Mouse (Mus musculus) urinary bladder, adult 18-20 months (tissue): Measurements from ENCODE around the gene Dvl3.

ENCODE experiments used
- DNase-seq, 2 experiments: peaks; one replicate each; pipeline ENCODE4 v3.0.0; 2022; ENCODE audit warnings: low spot score in 2 of 2, mixed read lengths in 2 of 2

Gene Dvl3

DNA sequence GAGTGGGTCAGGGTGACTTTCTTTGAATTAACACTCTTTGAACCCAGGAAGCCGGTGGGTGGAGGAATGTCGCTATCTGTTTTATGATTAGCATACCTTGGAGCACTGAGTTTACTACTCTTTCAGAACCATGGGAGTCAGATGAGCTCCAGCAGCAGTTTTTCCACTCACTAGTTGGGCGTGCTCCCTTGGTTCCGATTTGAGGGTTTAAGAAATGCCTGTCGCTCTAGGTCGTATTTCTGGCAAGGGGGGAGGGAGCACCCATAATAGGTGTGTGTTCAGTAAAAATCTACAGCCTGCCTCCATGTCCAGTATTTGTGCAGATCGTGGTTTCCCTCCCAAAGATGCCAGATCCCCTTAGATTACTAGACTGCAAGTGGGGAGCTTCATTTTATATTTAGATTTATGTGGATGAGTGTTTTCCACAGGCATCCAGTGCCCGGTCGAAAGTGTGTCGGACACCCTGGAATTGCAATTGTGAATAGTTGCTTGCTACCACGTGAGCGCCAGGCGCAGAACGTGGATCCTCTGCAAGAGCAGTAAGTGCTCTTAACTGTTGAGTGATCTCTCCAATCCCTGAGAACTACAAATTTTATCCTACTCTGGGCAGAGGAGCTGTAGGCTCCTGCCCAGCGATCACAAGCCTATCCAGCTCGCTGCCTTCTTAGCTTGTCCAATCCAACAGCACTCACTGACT lies 18.7 kb upstream of the Dvl3 start:
- DNase-seq = no peak

DNA sequence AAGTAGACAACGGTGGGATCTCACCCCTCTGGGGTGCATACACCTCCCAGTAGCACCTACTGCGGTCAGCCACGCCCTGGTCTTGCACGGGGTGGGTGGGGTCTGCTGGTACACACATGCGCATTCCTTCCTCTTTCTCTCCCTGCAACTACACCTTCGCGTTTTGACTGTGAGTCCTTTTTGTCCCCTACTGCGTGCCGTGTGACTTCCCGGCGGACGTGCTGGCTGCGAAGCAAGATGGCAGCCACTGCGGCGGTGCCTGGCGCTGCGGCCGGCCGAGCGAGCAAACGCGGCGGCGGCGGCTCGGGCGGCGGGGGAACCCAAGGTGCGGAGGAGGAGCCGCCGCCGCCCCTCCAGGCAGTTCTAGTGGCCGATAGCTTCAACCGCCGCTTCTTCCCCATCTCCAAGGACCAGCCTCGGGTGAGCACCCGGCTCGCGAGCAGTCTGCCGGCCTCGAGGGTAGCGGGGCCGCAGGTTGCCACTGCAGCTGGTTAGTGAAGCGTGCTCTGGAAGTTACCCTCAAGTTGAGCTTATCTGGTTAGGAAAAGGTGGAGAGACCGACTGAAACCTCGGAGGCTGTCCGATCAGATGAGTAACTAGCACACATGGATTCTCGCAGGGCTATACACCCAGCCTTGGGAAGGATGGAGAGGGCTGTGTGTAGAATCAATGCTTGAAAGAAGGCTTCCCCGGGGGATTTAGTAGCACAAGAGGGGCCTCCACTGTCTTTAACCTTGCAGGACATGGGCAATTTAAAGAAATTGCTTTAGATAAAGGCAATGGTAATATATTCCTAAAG lies 17.9 kb upstream of the Dvl3 start, which contains the start of gene Eif2b5:
Gene Eif2b5 (plus strand): TSS at position 141 of the 799 bp plus-strand sequence.
- DNase-seq = peak; percentile 92 to 96

DNA sequence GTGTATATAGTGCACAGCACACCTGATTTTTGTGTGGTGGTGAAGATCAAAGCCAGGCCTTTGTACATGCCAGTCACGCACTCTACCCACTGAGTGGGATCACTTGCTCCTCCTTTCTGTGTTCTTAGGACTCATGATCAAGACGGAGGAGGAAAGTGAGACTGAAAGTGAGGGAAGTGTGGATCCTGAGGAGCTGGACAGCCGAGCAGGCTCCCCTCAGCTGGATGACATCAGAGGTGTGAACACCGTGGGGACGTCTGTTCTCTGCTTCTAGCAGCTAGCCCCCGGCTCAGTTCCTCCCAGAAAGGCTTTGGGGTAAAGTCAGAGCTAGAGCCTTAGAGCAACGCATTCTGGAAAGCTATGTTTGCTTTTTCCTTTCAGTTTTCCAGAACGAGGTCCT lies 10.8 kb upstream of the Dvl3 start:
- no peak for DNase-seq

DNA sequence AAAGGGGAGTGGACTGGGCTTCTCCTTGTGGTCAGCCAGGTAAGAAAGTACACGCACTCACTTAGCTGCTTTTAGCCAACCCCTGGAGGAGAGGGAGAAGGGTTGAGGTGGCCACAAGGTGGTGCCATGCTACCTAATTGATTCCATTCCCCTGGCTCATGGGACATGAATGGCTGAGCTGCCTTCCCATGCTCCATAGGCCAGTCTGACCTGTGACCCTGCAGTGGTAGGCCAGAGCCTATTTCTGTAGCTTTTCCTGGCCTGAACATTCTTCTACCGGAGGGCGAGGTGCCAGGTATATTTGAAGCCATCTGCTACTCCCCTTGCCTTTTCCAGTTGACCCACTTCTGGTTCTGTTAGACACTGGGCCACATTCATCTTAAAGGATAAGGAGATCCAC lies 7.4 kb upstream of the Dvl3 start:
- DNase-seq = no peak

DNA sequence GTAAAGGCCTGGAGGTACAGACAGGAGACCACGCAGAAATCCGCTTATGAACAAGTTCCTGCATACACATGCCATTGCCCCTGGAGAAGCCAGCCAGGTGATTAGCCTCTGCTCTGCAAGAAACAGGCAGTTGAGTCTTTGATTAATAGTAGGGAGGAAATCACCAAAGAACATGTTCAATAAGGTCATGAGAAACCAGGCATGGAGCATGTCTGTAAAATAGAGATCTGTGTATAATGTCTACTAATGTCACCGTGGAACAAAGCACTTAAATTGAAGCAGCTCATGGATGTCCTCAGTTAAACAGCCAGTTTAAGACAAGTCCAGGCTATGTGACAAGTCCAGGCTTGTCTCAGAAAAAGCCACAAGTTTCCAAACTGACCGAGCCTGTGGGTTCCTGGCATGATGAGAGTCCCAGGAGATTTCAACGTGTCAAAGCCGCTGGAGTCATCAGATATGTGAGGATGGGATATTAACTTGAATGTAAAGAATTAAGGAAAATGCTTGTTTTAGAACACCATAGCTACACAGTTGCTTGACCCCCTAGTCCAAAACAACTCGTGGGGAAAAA lies 5.4 kb upstream of the Dvl3 start:
- no peak for DNase-seq

DNA sequence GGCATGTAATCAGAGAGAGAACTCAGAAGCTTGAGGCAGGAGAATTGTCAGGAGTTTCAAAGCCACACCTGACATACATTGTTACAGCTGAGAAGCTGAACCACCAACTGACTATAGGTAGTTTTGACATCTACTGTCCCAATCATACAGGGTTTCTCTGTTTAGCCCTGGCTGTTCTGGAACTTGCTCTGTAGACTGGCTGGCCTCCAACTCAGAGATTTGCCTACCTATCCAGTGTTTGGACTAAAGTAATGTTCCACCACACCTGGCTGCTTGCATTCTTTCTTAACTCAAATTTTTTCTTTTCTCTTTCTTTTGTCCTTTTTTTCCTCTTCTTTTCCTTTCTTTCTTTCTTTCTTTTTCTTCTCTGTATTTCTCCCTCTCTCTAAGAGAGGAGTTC lies 750 bp upstream of the Dvl3 start:
- no peak for DNase-seq

DNA sequence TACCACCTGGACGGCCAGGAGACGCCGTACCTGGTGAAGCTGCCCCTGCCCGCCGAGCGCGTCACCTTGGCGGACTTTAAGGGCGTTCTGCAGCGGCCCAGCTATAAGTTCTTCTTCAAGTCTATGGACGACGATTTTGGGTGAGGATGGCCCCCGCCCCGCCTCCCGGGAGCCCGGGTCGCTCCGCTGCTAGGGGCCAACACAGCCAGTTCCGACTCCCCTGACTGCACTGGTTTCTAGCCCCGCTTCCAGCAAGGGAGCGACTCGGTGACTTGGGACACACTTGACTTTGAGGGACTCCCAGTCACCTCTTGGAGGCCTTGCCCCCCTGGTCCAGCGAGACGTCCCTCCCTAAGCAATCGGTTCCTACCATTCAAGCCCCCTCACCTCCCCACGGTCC lies 434 bp downstream of the Dvl3 start:
- peak in 1 of 2 experiments; percentile 48 for DNase-seq

DNA sequence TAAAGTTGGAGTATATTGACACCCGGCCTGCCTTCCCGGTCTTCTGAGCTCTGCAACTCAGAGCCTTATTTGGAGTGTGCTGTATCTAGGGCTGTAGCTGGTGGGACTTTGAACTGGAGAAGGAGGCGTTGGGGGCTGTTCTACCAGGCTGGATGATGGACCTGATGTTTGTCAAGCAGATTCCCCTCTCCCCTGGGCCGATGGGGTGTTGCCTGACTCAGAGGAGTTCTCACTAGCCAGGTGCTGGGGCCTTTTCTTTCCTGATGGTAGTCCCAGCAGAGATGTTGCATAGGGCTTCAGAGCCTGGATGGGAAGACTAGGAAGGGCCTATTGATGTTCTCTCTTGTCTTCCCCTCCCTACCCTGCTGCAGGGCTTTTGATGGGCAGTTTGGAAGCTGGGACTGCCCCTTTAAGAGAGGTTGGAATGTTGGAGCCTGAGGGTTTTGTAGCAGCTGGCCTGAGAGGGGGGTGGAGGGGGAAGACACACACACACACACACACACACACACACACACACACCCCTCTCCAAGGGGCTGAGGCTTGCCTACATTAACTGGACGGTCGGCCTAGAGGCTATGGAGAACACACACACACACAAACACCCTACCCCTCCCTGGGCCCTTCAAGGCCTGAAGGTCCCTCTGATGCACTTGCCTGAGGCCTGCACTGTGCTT lies 1.1 kb downstream of the Dvl3 start:
- no peak for DNase-seq

DNA sequence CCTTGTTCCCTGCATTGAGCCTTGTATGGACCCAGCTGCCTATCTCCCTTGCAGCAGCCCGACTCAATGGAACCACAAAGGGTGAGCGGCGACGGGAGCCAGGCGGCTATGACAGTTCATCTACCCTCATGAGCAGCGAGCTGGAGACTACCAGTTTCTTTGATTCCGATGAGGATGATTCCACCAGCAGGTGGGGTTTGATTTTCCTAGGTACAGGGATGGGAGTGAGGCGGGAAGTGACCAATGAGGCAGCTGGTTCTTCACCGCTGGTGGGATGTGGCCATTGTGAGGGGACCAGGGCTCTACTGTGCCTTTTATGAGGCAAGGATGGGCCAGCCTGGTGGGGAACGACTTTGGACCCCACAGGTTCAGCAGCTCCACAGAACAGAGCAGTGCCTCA lies 7.1 kb downstream of the Dvl3 start:
- DNase-seq = no peak

DNA sequence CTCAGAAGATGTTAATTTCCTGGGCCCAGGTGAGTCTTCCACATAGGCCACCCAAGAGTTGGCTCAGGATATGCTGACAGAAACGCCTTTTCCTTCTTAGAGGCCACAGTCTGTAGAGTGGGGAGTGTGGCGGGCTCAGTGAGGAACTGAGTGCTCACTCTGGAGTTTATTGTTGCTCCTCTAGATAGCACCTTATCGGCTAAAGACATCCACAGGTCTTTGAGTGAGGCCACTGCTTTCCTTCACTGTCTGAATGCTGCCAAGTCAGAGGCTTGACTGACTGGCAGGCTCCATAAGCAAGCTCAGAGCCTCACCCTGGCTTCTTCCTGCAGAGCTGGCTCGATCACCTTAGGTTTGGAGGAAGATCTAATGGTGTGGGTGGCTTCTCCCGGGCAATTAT lies 12.0 kb downstream of the Dvl3 start:
- no peak for DNase-seq

DNA sequence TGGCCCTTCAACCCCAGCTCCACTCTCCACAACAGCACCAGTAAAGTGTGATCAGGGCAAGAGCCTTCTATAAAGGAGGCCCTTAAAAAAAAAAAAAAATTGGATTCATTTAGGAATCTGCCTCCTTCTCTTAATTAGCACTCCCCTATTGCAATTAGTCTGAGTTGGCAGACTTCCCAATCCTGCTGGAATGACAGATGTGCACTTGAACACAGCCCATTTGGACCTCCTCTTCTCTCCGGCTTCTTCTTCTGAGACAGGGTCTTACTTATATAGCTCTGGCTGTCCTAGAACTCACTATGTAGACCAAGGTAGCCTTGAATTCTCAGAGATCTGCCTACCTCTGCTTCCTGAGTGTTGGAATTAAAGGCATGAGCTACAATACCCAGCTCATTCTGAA lies 12.6 kb downstream of the Dvl3 start:
- DNase-seq = no peak

DNA sequence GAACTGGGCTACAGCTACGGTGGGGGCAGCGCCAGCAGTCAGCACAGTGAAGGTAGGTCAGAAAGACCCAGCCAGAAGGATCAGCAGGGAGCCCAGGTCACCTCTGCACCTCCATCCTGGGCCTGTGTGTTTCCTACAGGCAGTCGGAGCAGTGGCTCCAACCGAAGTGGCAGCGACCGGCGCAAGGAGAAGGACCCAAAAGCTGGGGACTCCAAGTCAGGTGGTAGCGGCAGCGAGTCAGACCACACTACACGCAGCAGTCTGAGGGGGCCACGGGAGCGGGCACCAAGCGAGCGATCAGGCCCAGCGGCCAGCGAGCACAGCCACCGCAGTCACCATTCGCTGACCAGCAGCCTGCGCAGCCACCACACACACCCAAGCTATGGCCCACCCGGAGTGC lies 14.2 kb downstream of the Dvl3 start:
- no peak for DNase-seq

DNA sequence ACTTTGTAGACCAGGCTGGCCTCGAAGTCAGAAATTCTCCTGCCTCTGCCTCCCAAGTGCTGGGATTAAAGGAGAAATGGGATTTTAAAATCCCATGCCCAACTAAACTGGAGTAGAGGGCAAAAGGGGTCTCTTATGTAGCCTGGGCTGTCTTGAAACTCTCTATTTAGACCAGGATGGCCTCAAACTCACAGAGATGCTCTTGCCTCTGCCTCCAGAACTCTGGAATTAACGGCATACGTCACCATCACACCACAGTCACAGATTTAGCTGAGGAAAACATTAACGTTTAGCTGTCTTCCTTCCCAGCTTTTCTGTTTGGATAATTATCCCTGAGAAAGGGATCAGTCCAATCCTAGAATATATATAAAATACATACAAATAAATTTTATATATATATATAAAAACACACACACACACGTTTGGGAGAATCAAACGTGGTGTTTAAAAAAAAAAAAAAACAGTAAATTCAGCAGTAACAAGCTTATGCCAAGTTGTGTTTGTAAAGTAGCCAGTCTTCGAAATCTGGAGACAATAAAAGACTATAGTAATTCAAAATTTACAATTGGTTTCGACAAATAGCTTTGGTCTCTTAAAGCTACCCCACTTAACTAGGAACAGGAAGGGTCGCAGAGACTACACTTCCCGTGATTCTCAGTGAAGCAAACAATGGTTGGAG lies 18.0 kb downstream of the Dvl3 start:
- DNase-seq = no peak

DNA sequence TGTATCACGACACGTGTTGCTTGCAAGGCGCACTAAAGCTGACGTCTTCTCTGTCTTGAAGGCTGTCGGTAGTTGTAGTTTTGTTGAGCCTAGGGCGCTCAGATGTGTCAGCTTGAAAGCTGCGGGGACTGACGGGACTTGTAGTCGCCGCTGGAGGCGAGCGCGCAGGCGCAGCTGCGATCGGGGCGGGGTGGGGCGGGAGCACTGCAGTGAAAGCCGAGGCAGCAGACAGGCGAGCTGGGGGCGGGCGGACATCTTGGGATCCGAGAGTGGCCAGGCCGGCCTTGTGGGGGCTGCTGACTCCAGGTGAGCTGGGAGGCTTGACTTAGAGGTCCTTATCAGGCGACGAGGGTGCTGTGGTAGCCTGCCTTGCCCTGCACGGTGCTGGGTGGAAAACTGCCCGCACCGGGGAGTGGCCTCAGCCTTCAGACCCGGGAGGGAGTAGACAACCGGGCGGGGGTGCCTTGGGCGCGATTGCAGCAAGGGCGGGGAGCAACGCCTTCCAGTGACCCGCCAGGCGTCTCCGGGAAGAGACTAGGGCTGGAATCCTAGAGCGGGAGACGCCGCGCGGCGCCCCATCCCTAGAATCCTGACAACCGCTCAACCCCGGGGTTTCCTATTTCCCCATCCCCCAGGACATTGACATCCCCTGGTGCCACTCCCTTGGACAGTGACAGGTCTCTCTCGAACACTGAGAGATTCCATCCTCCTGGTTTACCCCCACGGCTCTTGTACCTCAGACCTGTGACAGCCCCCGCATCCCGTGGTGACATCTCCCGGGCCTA lies 18.7 kb downstream of the Dvl3 start, which contains the start of gene Ap2m1:
Gene Ap2m1 (plus strand): TSS at position 183 of the 785 bp plus-strand sequence.
- DNase-seq = peak; percentile 92

DNA sequence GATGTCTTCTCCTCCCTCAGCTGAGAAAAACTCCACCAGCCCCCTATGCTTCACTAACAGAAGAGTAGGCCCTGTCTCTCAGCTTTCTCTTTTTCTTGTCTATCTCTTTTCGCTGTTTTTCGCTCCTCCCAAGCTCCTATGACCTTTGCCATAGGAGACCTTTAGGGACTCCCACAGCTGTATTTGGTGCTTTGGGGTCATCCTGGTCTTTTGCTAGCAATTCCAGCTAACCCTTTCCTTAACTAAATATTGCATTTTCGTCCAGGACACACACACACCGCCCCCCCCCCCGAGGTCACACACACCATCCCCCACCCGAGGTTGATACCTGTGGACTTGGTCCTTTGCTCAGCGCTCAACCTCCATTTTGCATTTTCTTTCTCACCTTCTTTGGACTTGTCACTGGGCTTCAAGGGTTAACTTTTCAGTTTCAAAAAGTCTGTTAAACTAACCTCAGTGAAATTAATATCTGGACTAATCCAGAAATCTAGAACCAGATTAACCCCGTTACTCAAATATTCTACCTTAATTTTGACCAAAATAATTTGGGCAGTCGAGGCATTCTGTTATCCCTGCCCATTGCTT lies 19.4 kb downstream of the Dvl3 start:
- DNase-seq = no peak

DNA sequence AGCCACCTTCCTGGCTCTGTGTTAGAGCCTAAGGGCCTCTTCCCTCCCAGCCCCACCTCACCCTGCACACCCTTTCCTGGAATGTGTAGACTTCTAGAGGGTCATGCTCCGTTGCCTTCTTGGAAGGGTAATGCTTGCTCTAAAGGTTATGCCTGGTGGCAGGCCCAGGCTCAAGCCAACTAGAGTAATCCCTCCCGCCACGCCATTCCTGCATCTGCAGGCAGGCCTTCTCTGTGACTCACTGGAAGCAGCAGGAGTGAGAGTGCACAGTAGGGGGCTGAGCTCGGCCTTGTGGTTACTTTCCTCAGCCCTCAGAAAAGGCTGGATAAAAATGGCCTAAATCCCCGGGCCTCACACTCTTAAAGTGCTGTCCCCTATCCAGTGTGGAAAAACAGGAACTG lies 20.3 kb downstream of the Dvl3 start:
- no peak for DNase-seq

DNA sequence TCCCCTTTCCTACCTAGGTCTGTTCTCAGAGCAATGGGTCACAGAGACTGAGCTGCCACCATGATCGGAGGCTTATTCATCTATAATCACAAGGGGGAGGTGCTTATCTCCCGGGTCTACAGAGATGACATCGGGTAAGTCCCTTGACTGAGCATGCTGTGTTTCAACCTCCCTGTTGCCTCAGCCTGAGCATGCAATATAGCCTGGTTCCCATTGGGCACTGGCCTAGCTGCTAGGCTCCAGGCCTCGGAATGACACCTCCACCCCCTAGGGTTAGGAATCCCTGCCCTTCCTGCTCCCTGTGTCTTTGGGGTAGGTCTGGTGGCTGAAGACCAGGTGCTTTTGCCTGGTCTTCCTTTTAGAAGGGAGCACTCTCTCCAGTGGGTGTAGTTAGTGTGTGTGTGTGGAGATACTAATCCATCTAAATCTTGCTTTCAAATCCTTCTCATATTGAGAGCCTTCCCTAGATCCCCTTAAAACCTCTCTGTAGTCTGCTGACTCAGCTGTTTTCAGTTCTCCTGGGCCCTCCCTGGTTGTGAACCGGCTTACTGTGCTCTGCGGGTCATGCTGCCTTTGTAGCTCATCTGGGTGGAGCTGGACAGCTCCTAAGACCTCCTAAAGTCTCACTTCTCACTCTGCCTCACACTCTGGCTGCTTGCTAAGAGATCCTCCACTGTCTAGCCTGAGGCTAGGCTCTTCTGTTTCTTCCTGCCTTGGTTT lies 21.0 kb downstream of the Dvl3 start:
- no peak for DNase-seq

DNA sequence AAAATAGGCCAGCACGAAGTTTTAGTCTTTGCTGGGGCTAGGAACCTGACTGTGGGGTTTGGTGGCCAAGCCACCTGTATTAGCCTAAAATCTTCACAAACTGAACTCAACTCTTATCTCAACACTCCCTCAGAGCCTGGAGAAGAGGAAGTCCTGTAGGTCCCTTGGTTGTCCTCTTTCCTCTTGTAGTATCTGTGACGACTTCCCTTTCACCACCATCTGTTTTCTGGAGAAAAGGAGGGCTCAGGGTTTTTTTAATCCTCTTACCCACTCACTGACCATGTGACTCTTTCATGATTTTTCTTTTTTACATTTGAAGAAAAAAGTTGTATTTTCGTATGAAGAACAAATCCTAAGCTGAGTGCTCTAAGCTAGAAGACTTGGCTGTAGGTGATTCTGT lies 22.9 kb downstream of the Dvl3 start:
- no peak for DNase-seq

DNA sequence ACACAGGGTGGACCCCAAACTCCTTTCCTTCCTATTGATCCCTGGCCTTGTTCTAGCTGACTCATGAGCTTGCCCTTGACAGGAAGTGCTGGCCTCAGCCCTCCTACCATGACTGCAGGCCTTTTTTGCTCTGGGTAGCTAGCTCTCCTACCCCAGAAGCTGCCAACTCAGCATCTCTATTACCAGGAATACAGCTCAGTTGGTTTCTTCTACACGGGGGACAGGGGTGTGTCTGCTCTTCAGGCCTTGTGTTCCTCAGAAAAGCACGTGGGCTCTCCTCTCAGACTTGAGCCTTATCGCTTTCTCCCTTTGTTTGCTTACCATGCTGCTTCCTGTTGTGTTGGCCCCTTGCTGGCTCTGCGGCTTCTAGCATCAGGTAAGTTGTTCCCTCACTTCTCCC lies 23.7 kb downstream of the Dvl3 start:
- no peak for DNase-seq

DNA sequence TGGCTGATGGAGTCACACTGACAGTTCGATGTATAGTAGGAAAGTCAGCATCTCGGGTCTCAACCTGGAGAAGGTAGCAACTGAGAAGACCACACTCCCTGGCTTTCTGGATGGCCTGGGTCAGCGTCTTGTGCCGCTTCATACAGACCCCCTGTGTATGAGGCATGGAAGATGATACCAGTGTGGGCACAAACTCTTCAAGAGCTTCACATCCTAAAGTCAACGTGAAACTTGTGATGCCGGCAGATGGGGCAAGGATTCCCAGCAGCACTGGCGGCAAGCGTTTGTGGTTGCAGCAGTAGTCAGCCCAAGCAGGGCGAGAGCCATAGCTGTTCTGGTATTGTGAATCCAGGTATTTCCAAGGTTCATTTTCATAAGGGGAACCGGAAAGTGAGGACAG lies 28.9 kb downstream of the Dvl3 start:
- no peak for DNase-seq
